Mouse (Mus musculus) stomach, postnatal 0 days (tissue): ENCODE data around the gene Tex44. TPM values are rescaled to one million over a fixed set of nuclear protein-coding genes. Genes with fewer than 3 reads are reported as not detected.

ENCODE experiments used
- ATAC-seq: fragments of 200-750 bp; cut with Nextera tagmentation; 2 replicates; pipeline ENCODE4 v1.8.0; 2017; ENCODE audit not compliant: low FRiP score, low TSS enrichment
- DNase-seq: peaks from one replicate; pipeline ENCODE4 v3.0.0-alpha.2; 2016; ENCODE audit warnings: low spot score
- H3K27ac ChIP-seq: fragments of 300-500 bp; sonication (generic); replicated peaks from 2 replicates; pipeline ENCODE4 v1.5.1; 2014; ENCODE audit warnings: mild to moderate bottlenecking, control low read depth
- H3K27me3 ChIP-seq: fragments of 300-500 bp; sonication (generic); 2 replicates; pipeline ENCODE4 v1.6.1; 2014; ENCODE audit warnings: low read length; ENCODE audit not compliant: control insufficient read depth, insufficient read depth
- H3K36me3 ChIP-seq: fragments of 300-500 bp; sonication (generic); 2 replicates; pipeline ENCODE4 v1.6.1; 2014; ENCODE audit warnings: low read length, mixed read lengths; ENCODE audit not compliant: control insufficient read depth, insufficient read depth
- H3K4me1 ChIP-seq: fragments of 300-500 bp; sonication (generic); replicated peaks from 2 replicates; pipeline ENCODE4 v1.6.1; 2014; ENCODE audit warnings: antibody characterized with exemption; ENCODE audit not compliant: control insufficient read depth, insufficient read depth
- H3K4me2 ChIP-seq: fragments of 300-500 bp; sonication (generic); replicated peaks from 2 replicates; pipeline ENCODE4 v1.6.1; 2014; ENCODE audit warnings: low read depth, mild to moderate bottlenecking, control low read depth, moderate library complexity
- H3K4me3 ChIP-seq: fragments of 300-500 bp; sonication (generic); 2 replicates; pipeline ENCODE4 v1.5.1; 2014; ENCODE audit warnings: low read depth, low read length, control low read depth
- H3K9ac ChIP-seq: fragments of 300-500 bp; sonication (generic); 2 replicates; pipeline ENCODE4 v1.6.1; 2014; ENCODE audit warnings: mild to moderate bottlenecking, low read length, control low read depth, mixed read lengths
- H3K9me3 ChIP-seq: fragments of 300-500 bp; sonication (generic); 2 replicates; pipeline ENCODE4 v1.6.1; 2016; ENCODE audit warnings: low read length; ENCODE audit not compliant: control insufficient read depth
- CTCF ChIP-seq: IDR thresholded peaks from 2 replicates; pipeline ENCODE4 v1.5.1; 2016; ENCODE audit warnings: antibody characterized with exemption, low read depth, mild to moderate bottlenecking, moderate library complexity
- EP300 ChIP-seq: optimal IDR thresholded peaks from 2 replicates; pipeline ENCODE3; 2016; ENCODE audit warnings: antibody characterized with exemption
- WGBS: fragments of 180-500 bp; shearing (Covaris S2); extraction: QIAGEN DNeasy Blood & Tissue Kit; methylation state at CpG from one replicate; pipeline ENCODE4 v1.1.7; 2014; 5-methylcytosine and 5-hydroxymethylcytosine counted together
- polyA plus RNA-seq: library from polyadenylated mRNA; unstranded; fragments of >200 nt; fragmentation: Nextera tagmentation; extraction: Ambion mirVana; gene quantifications from 2 replicates; pipeline ENCODE4 v1.2.1, GENCODE M21; 2015

Gene Tex44
- polyA plus RNA-seq, 1 experiment from 2014 or later, result not detected

GRCm38 (mm10) chr1:86473109-86473760 lies 47.1 kb downstream of the Tex44 start:
- Histone ChIP-seq H3K4me1 (peaks cover 9% of the 10 kb centered on the region), H3K9me3 (no peaks in the 10 kb centered on the region), H3K9ac (0 out of 2 replicates have a peak overlapping the region, but pooled peaks have one; percentile 1), H3K36me3 (no peaks in the 10 kb centered on the region), H3K4me3 (no peak overlapping the region), H3K4me2 (no peak overlapping the region), H3K27me3 (no peaks in the 10 kb centered on the region), H3K27ac (peak overlapping the region; percentile 98)
- TF ChIP-seq CTCF (no peak), EP300 (no peak)
- 85% methylated on average over 18 of the region's 18 CpGs for WGBS
- ATAC-seq (no peak), DNase-seq (no peak)

Other genes starting within 250 kb of the Tex44 start
- 9.3 and 10.9 TPM in 2 replicates for gene B3gnt7, start 123.5 kb upstream of the Tex44 start, polyA plus RNA-seq
- gene Ncl, start 66.9 kb upstream of the Tex44 start, polyA plus RNA-seq, result 198 and 202 TPM in 2 replicates
- 0.52 and 0.56 TPM in 2 replicates for gene Nmur1, start 101 bp upstream of the Tex44 start, polyA plus RNA-seq
- 1,436 and 1,585 TPM in 2 replicates for gene Ptma, start 100.4 kb downstream of the Tex44 start, polyA plus RNA-seq
- gene Pde6d, start 156.3 kb downstream of the Tex44 start, polyA plus RNA-seq, result 33.6 and 38.2 TPM in 2 replicates
- 14.9 and 16.2 TPM in 2 replicates for gene Cops7b, start 156.6 kb downstream of the Tex44 start, polyA plus RNA-seq
- gene Nppc, start 244.2 kb downstream of the Tex44 start, polyA plus RNA-seq, result 3.5 and 4.1 TPM in 2 replicates